Comparison of ENCODE assay signal across 27 mouse cellular contexts in genomic region chr3:137810123-137810522, GRCm38 (mm10). TPM values are rescaled to one million over a fixed set of nuclear protein-coding genes. Genes with fewer than 3 reads are reported as not detected.
DNase-seq lines count a peak whose midpoint lies in the region; ATAC-seq lines count a peak whose summit lies in the region.
"Had no signal": no experiment of that assay in that cellular context is flagged by ENCODE, and none has a peak within 500 bp of the region (broad histone marks: within the 10 kb centered on the region; RNA-seq: fewer than 3 reads in every experiment).

No protein-coding gene starts in this region.

- H3K9ac ChIP-seq in midbrain, embryonic 14.5 days (replicated peaks; ENCODE audit: low read length) = no peak overlapping the region
- H3K9ac ChIP-seq: embryonic facial prominence, embryonic 12.5 days; heart, embryonic 12.5 days; hindbrain, embryonic 14.5 days; kidney, embryonic 15.5 days; limb, embryonic 12.5 days; lung, embryonic 15.5 days; midbrain, embryonic 12.5 days had no signal

- H3K36me3 ChIP-seq in midbrain, embryonic 14.5 days (ENCODE audit: control insufficient read depth, insufficient read depth, low read length) = no peaks in the 10 kb centered on the region
- H3K36me3 ChIP-seq: embryonic facial prominence, embryonic 12.5 days; heart, embryonic 12.5 days; kidney, embryonic 15.5 days; limb, embryonic 12.5 days; lung, embryonic 15.5 days; midbrain, embryonic 12.5 days had no signal

- H3K9me3 ChIP-seq in midbrain, embryonic 14.5 days (ENCODE audit: control insufficient read depth, low read length) = no peaks in the 10 kb centered on the region
- H3K9me3 ChIP-seq: embryonic facial prominence, embryonic 12.5 days; heart, embryonic 12.5 days; kidney, embryonic 15.5 days; limb, embryonic 12.5 days; lung, embryonic 15.5 days; midbrain, embryonic 12.5 days had no signal

- peak; percentile 45 for DNase-seq in CD4-positive, CD25-positive, alpha-beta regulatory T cell, adult 2 months (ENCODE audit: low read depth, low spot score)
- DNase-seq in midbrain, embryonic 14.5 days = no peak
- no peak for DNase-seq in adipocyte (ENCODE audit: low spot score)
- no peak for DNase-seq in left cerebral cortex, adult 8-10 months (ENCODE audit: low spot score in 2 of 2)
- no peak for DNase-seq in layer of hippocampus, postnatal 10 days (ENCODE audit: low spot score in 2 of 2)
- DNase-seq: adrenal gland, postnatal 14 days; cerebellum, adult 2 months; cerebellum, postnatal 36 days; embryo, embryonic 11 days; gastrocnemius, postnatal 25 days; heart, adult 18-20 months; heart, postnatal 4 days; kidney, adult 18-20 months; kidney, postnatal 36 days; right cerebral cortex, postnatal 25 days; thymus, postnatal 14 days had no signal

- H3K4me2 ChIP-seq in midbrain, embryonic 14.5 days (ENCODE audit: low read length) = no peak overlapping the region
- H3K4me2 ChIP-seq: embryonic facial prominence, embryonic 12.5 days; heart, embryonic 12.5 days; hindbrain, embryonic 14.5 days; kidney, embryonic 15.5 days; limb, embryonic 12.5 days; lung, embryonic 15.5 days; midbrain, embryonic 12.5 days had no signal

- no peaks in the 10 kb centered on the region for H3K4me1 ChIP-seq in midbrain, embryonic 14.5 days (ENCODE audit: control insufficient read depth, insufficient read depth, low read length)
- H3K4me1 ChIP-seq: embryonic facial prominence, embryonic 12.5 days; limb, embryonic 12.5 days; lung, embryonic 15.5 days; megakaryocyte, embryonic 14.5 days; midbrain, embryonic 12.5 days had no signal

- no peak overlapping the region for H3K27ac ChIP-seq in midbrain, embryonic 14.5 days (replicated peaks; ENCODE audit: low read depth, low read length)
- H3K27ac ChIP-seq: embryonic facial prominence, embryonic 12.5 days; hindbrain, embryonic 14.5 days; kidney, embryonic 15.5 days; limb, embryonic 12.5 days; lung, embryonic 15.5 days; midbrain, embryonic 12.5 days had no signal

- WGBS in midbrain, embryonic 14.5 days = 92% methylated on average over 3 of the region's 3 CpGs

- H3K4me3 ChIP-seq in midbrain, embryonic 14.5 days (replicated peaks; ENCODE audit: low read depth, low read length) = no peak overlapping the region
- H3K4me3 ChIP-seq: embryonic facial prominence, embryonic 12.5 days; heart, embryonic 12.5 days; kidney, embryonic 15.5 days; limb, embryonic 12.5 days; lung, embryonic 15.5 days; megakaryocyte, embryonic 14.5 days; midbrain, embryonic 12.5 days had no signal

- H3K27me3 ChIP-seq in midbrain, embryonic 14.5 days (ENCODE audit: control insufficient read depth, insufficient read depth, low read length) = no peaks in the 10 kb centered on the region
- H3K27me3 ChIP-seq: embryonic facial prominence, embryonic 12.5 days; heart, embryonic 12.5 days; kidney, embryonic 15.5 days; limb, embryonic 12.5 days; lung, embryonic 15.5 days; midbrain, embryonic 12.5 days had no signal

- peak; percentile 75 for ATAC-seq in activated CD4-positive, CD25-positive, alpha-beta regulatory T cell, adult 4 months
- ATAC-seq in megakaryocyte, adult 5-6 weeks (ENCODE audit: poor library complexity, severe bottlenecking) = peak; percentile 95
- ATAC-seq in midbrain, embryonic 14.5 days (ENCODE audit: low FRiP score, low TSS enrichment) = no peak
- ATAC-seq: forebrain, embryonic 14.5 days had no signal

RNA-seq across cellular contexts. Expression of gene H2afz, which starts 54.2 kb away (rescaled TPM):
- polyA plus RNA-seq in activated CD4-positive, CD25-positive, alpha-beta regulatory T cell, adult 4 months (2017; shearing (Covaris generic)) = 1,000 to 10,000 TPM; 1,823 to 2,009 TPM
- total RNA-seq in megakaryocyte, adult 5-6 weeks (2015) = 1,652 and 1,948 TPM in 2 replicates
- 1,300 and 1,333 TPM in 2 replicates for total RNA-seq in megakaryocyte, adult 5-6 weeks (2017)
- polyA plus RNA-seq in midbrain, embryonic 14.5 days (2014; fragmentation: Nextera tagmentation; extraction: Ambion mirVana) = 916 and 1,070 TPM in 2 replicates
- total RNA-seq in left cerebral cortex, adult 8-10 months (2022) = 100 to 1,000 TPM; 174 to 188 (median 180) TPM
- total RNA-seq in layer of hippocampus, postnatal 10 days (2021) = 100 to 1,000 TPM; 193 to 223 TPM

RNA-seq across cellular contexts. Expression of gene Dnajb14, which starts 57.4 kb away (rescaled TPM):
- polyA plus RNA-seq in activated CD4-positive, CD25-positive, alpha-beta regulatory T cell, adult 4 months (2017; shearing (Covaris generic)) = 1 to 10 TPM; 2.8 to 3.9 TPM
- total RNA-seq in megakaryocyte, adult 5-6 weeks (2015) = 32.0 and 33.3 TPM in 2 replicates
- total RNA-seq in megakaryocyte, adult 5-6 weeks (2017) = 26.9 and 32.6 TPM in 2 replicates
- 14.0 and 15.8 TPM in 2 replicates for polyA plus RNA-seq in midbrain, embryonic 14.5 days (2014; fragmentation: Nextera tagmentation; extraction: Ambion mirVana)
- total RNA-seq in left cerebral cortex, adult 8-10 months (2022) = 10 to 100 TPM; 43.6 to 53.5 (median 47.1) TPM
- total RNA-seq in layer of hippocampus, postnatal 10 days (2021) = 10 to 100 TPM; 40.1 to 44.9 TPM

Comparison
In these comparisons a context has a peak if more than half of its experiments do, and no peak if none do; other contexts are left out.
1. RNA of gene H2afz, which starts 54.2 kb away (total RNA-seq): 1,300 to 1,948 TPM in megakaryocyte, adult 5-6 weeks; 193 to 223 TPM in layer of hippocampus, postnatal 10 days and 174 to 188 TPM in left cerebral cortex, adult 8-10 months; every median in the first group is over 4 times any median in the second.